ENCODE assay signal across 24 mouse cellular contexts in the genomic region with DNA sequence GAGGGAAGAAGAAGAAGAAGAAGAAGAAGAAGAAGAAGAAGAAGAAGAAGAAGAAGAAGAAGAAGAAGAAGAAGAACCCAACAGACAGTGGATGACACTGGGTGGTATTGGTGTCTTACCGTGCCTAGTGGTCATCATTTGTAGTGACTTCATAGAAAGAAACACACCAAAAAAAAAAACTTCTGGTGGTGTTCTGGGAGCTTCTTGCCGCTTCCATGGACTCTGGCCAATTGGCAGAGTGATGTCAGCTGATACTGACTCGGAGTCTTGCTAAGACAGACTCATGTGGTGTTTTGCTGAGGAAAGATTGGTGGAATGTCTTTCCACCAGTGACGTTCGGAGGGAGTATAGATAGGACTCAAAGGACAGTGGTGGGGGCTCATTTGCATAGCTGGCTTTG. TPM values are rescaled to one million over a fixed set of nuclear protein-coding genes. Genes with fewer than 3 reads are reported as not detected.
DNase-seq lines count a peak whose midpoint lies in the region; ATAC-seq and TF ChIP-seq lines count a peak whose summit lies in the region.
"Had no signal": no experiment of that assay in that cellular context is flagged by ENCODE, and none has a peak within 500 bp of the region (broad histone marks: within the 10 kb centered on the region; RNA-seq: fewer than 3 reads in every experiment).

No protein-coding gene starts in this region.

- no peaks in the 10 kb centered on the region for H3K4me1 ChIP-seq in lung, embryonic 14.5 days (ENCODE audit: insufficient read depth)
- no peaks in the 10 kb centered on the region for H3K4me1 ChIP-seq in midbrain, embryonic 11.5 days (ENCODE audit: control insufficient read depth, insufficient read depth, low read length)
- no peaks in the 10 kb centered on the region for H3K4me1 ChIP-seq in midbrain, embryonic 10.5 days

- H3K27ac ChIP-seq in lung, embryonic 14.5 days (ENCODE audit: low read depth): no peak overlapping the region
- no peak overlapping the region for H3K27ac ChIP-seq in midbrain, embryonic 11.5 days (ENCODE audit: low read depth, low read length)
- H3K27ac ChIP-seq in midbrain, embryonic 10.5 days (replicated peaks): no peak overlapping the region

- H3K36me3 ChIP-seq in lung, embryonic 14.5 days (ENCODE audit: insufficient read depth): no peaks in the 10 kb centered on the region
- no peaks in the 10 kb centered on the region for H3K36me3 ChIP-seq in midbrain, embryonic 11.5 days (ENCODE audit: control insufficient read depth, insufficient read depth, low read length)
- H3K36me3 ChIP-seq in midbrain, embryonic 10.5 days: no peaks in the 10 kb centered on the region
- H3K36me3 ChIP-seq: G1E had no signal

- no peak overlapping the region for H3K4me3 ChIP-seq in lung, embryonic 14.5 days (ENCODE audit: low read depth, low read length)
- no peak overlapping the region for H3K4me3 ChIP-seq in midbrain, embryonic 11.5 days (ENCODE audit: low read depth, low read length)
- no peak overlapping the region for H3K4me3 ChIP-seq in midbrain, embryonic 10.5 days

- TF ChIP-seq CTCF in lung, embryonic 14.5 days (IDR thresholded peaks at IDR 0.05; ENCODE audit: low read depth): no peak

- H3K9me3 ChIP-seq in lung, embryonic 14.5 days (ENCODE audit: low read depth, low read length): no peaks in the 10 kb centered on the region
- H3K9me3 ChIP-seq in midbrain, embryonic 11.5 days (ENCODE audit: control insufficient read depth, low read length): no peaks in the 10 kb centered on the region
- H3K9me3 ChIP-seq in midbrain, embryonic 10.5 days (replicated peaks): no peaks in the 10 kb centered on the region
- H3K9me3 ChIP-seq: G1E had no signal

- H3K9ac ChIP-seq in lung, embryonic 14.5 days: no peak overlapping the region
- no peak overlapping the region for H3K9ac ChIP-seq in midbrain, embryonic 11.5 days (ENCODE audit: low read length)

- no peaks in the 10 kb centered on the region for H3K27me3 ChIP-seq in lung, embryonic 14.5 days (ENCODE audit: insufficient read depth, low read length)
- no peaks in the 10 kb centered on the region; the same call in 1 of the 2 replicates for H3K27me3 ChIP-seq in midbrain, embryonic 11.5 days (ENCODE audit: control insufficient read depth, insufficient read depth, low read length)
- H3K27me3 ChIP-seq in midbrain, embryonic 10.5 days (ENCODE audit: low read depth, poor library complexity, severe bottlenecking): no peaks in the 10 kb centered on the region
- H3K27me3 ChIP-seq: CH12.LX, Patski had no signal

- peak; percentile 5 for DNase-seq in lung, embryonic 14.5 days
- DNase-seq in lung, postnatal 10 days: no peak
- DNase-seq in midbrain, embryonic 11.5 days (ENCODE audit: low spot score, missing footprints): peak; percentile 60
- no peak for DNase-seq in midbrain, embryonic 10.5 days (ENCODE audit: low spot score)
- peak; percentile 27 for DNase-seq in 3T3-L1 (ENCODE audit: low read depth, low spot score)
- DNase-seq in NIH3T3 (ENCODE audit: low read depth): peak; percentile 56
- DNase-seq in layer of hippocampus, adult 8-10 months (ENCODE audit: low spot score in 2 of 2): no peak
- no peak for DNase-seq in left cerebral cortex, adult 11 months (ENCODE audit: low spot score)
- DNase-seq: adrenal gland, adult 2 months; adrenal gland, adult 8-10 months; adrenal gland, postnatal 10 days; adrenal gland, postnatal 14 days; adrenal gland, postnatal 25 days; adrenal gland, postnatal 36 days; B cell, adult 2 months; cerebellum, adult 11 months; cerebellum, adult 11-12 months; cerebellum, adult 18-20 months; cerebellum, adult 2 months had no signal

- no peak for ATAC-seq in lung, embryonic 14.5 days (ENCODE audit: insufficient read depth)
- no peak for ATAC-seq in midbrain, embryonic 11.5 days (ENCODE audit: low FRiP score)
- ATAC-seq: activated CD4-positive, CD25-positive, alpha-beta regulatory T cell, adult 4 months; CD4-positive, CD25-positive, alpha-beta regulatory T cell, adult 4 months; Patski had no signal

- no peak overlapping the region for H3K4me2 ChIP-seq in lung, embryonic 14.5 days
- no peak overlapping the region for H3K4me2 ChIP-seq in midbrain, embryonic 11.5 days

- 74% methylated on average over 5 of the region's 5 CpGs for WGBS in lung, embryonic 14.5 days
- 91% methylated on average over 5 of the region's 5 CpGs for WGBS in midbrain, embryonic 11.5 days
- WGBS in midbrain, embryonic 10.5 days: 89% methylated on average over 5 of the region's 5 CpGs

RNA-seq across cellular contexts. Expression of gene Eif2b3, which starts 9.0 kb away (rescaled TPM):
- 43.5 and 45.2 TPM in 2 replicates for polyA plus RNA-seq in lung, embryonic 14.5 days (2014; fragmentation: Nextera tagmentation; extraction: Ambion mirVana)
- polyA plus RNA-seq in midbrain, embryonic 11.5 days (2014; fragmentation: Nextera tagmentation; extraction: Ambion mirVana): 43.0 and 49.4 TPM in 2 replicates
- polyA plus RNA-seq in midbrain, embryonic 10.5 days (2016; fragmentation: Nextera tagmentation; extraction: Ambion mirVana): 48.4 and 56.4 TPM in 2 replicates
- total RNA-seq in layer of hippocampus, adult 8-10 months (2022): 10 to 100 TPM; 20.0 to 25.1 (median 21.3) TPM

RNA-seq across cellular contexts. Expression of gene Hectd3, which starts 15.1 kb away (rescaled TPM):
- 7.9 and 9.1 TPM in 2 replicates for polyA plus RNA-seq in lung, embryonic 14.5 days (2014; fragmentation: Nextera tagmentation; extraction: Ambion mirVana)
- polyA plus RNA-seq in midbrain, embryonic 11.5 days (2014; fragmentation: Nextera tagmentation; extraction: Ambion mirVana): 7.6 and 9.4 TPM in 2 replicates
- polyA plus RNA-seq in midbrain, embryonic 10.5 days (2016; fragmentation: Nextera tagmentation; extraction: Ambion mirVana): 9.7 and 11.9 TPM in 2 replicates
- 10 to 100 TPM; 41.3 to 54.7 (median 42.2) TPM for total RNA-seq in layer of hippocampus, adult 8-10 months (2022)

RNA-seq across cellular contexts. Expression of gene Urod, which starts 16.0 kb away (rescaled TPM):
- 87.2 and 95.9 TPM in 2 replicates for polyA plus RNA-seq in lung, embryonic 14.5 days (2014; fragmentation: Nextera tagmentation; extraction: Ambion mirVana)
- polyA plus RNA-seq in midbrain, embryonic 11.5 days (2014; fragmentation: Nextera tagmentation; extraction: Ambion mirVana): 85.2 and 95.6 TPM in 2 replicates
- polyA plus RNA-seq in midbrain, embryonic 10.5 days (2016; fragmentation: Nextera tagmentation; extraction: Ambion mirVana): 97.8 and 101 TPM in 2 replicates
- total RNA-seq in layer of hippocampus, adult 8-10 months (2022): 10 to 100 TPM; 62.0 to 68.1 (median 64.8) TPM

Comparison
In these comparisons a context has a peak if more than half of its experiments do, and no peak if none do; other contexts are left out.
1. DNase-seq: peak in lung, embryonic 14.5 days (single experiment), midbrain, embryonic 11.5 days (single experiment), 3T3-L1 (single experiment) and NIH3T3 (single experiment); none in lung, postnatal 10 days (single experiment), midbrain, embryonic 10.5 days (single experiment), layer of hippocampus, adult 8-10 months (0 of 2) and left cerebral cortex, adult 11 months (single experiment).